ENCODE assay signal across 9 mouse cellular contexts in genomic region chr1:136782261-136782660, GRCm38 (mm10).
DNase-seq lines count a peak whose midpoint lies in the region; ATAC-seq and TF ChIP-seq lines count a peak whose summit lies in the region.
"Had no signal": no experiment of that assay in that cellular context is flagged by ENCODE, and none has a peak within 500 bp of the region (broad histone marks: within the 10 kb centered on the region; RNA-seq: fewer than 3 reads in every experiment).

No protein-coding gene starts in this region.

- intact Hi-C loops in heart, postnatal 36 days (cut with DNase I) = no loop called here

- WGBS in heart, postnatal 0 days = 19% methylated on average over 10 of the region's 10 CpGs
- 39% methylated on average over 10 of the region's 10 CpGs for WGBS in limb, embryonic 12.5 days
- WGBS in neural tube, embryonic 12.5 days = 2% methylated on average over 10 of the region's 10 CpGs

- no peaks in the 10 kb centered on the region for H3K9me3 ChIP-seq in heart, postnatal 0 days (replicated peaks; ENCODE audit: control insufficient read depth, low read length)
- H3K9me3 ChIP-seq in limb, embryonic 12.5 days = no peaks in the 10 kb centered on the region
- no peaks in the 10 kb centered on the region for H3K9me3 ChIP-seq in neural tube, embryonic 12.5 days
- H3K9me3 ChIP-seq: liver, embryonic 15.5 days had no signal

- peak overlapping the region; percentile 38 for H3K4me3 ChIP-seq in heart, postnatal 0 days (ENCODE audit: low read depth, low read length)
- no peak overlapping the region for H3K4me3 ChIP-seq in limb, embryonic 12.5 days (replicated peaks)
- H3K4me3 ChIP-seq in neural tube, embryonic 12.5 days = peak overlapping the region; percentile 29
- H3K4me3 ChIP-seq: liver, embryonic 15.5 days had no signal

- peaks cover 16% of the 10 kb centered on the region for H3K4me1 ChIP-seq in heart, postnatal 0 days (ENCODE audit: control insufficient read depth, insufficient read depth)
- peaks cover 16% of the 10 kb centered on the region for H3K4me1 ChIP-seq in limb, embryonic 12.5 days (replicated peaks)
- H3K4me1 ChIP-seq in neural tube, embryonic 12.5 days = peaks cover 21% of the 10 kb centered on the region
- H3K4me1 ChIP-seq: liver, embryonic 15.5 days had no signal

- no peaks in the 10 kb centered on the region for H3K36me3 ChIP-seq in heart, postnatal 0 days (replicated peaks; ENCODE audit: control insufficient read depth, insufficient read depth, low read length)
- H3K36me3 ChIP-seq in limb, embryonic 12.5 days = no peaks in the 10 kb centered on the region
- no peaks in the 10 kb centered on the region for H3K36me3 ChIP-seq in neural tube, embryonic 12.5 days
- H3K36me3 ChIP-seq: liver, embryonic 15.5 days had no signal

- DNase-seq in heart, adult 11 months = peak; percentile 86
- DNase-seq in heart, postnatal 36 days = no peak
- peak; percentile 17 for DNase-seq in heart, postnatal 0 days (ENCODE audit: low spot score)
- DNase-seq in cerebellum, adult 18-20 months = no peak
- no peak for DNase-seq in layer of hippocampus, adult 8-10 months (ENCODE audit: low spot score in 2 of 2)
- DNase-seq in frontal cortex, postnatal 10 days (ENCODE audit: low spot score in 2 of 2) = no peak

- TF ChIP-seq CTCF in heart, postnatal 0 days (IDR thresholded peaks at IDR 0.05; ENCODE audit: low read depth) = no peak

- H3K9ac ChIP-seq in heart, postnatal 0 days (replicated peaks; ENCODE audit: low read depth, low read length) = 0 out of 2 replicates have a peak overlapping the region, but pooled peaks have one; percentile 30
- H3K9ac ChIP-seq in limb, embryonic 12.5 days (replicated peaks) = no peak overlapping the region
- 0 out of 2 replicates have a peak overlapping the region, but pooled peaks have one; percentile 21 for H3K9ac ChIP-seq in neural tube, embryonic 12.5 days
- H3K9ac ChIP-seq: liver, embryonic 15.5 days had no signal

- H3K27ac ChIP-seq in heart, postnatal 0 days (ENCODE audit: low read depth) = peak overlapping the region; percentile 70
- peak overlapping the region; percentile 17; the same call in 1 of the 2 replicates for H3K27ac ChIP-seq in limb, embryonic 12.5 days
- no peak overlapping the region for H3K27ac ChIP-seq in neural tube, embryonic 12.5 days
- H3K27ac ChIP-seq: liver, embryonic 15.5 days had no signal

- TF ChIP-seq EP300 in heart, postnatal 0 days (IDR thresholded peaks at IDR 0.05; ENCODE audit: low read depth) = no peak

- H3K4me2 ChIP-seq in heart, postnatal 0 days (ENCODE audit: low read depth, low read length) = peak overlapping the region; percentile 54
- peak overlapping the region; percentile 44 for H3K4me2 ChIP-seq in limb, embryonic 12.5 days
- H3K4me2 ChIP-seq in neural tube, embryonic 12.5 days (replicated peaks) = peak overlapping the region; percentile 61

- no peaks in the 10 kb centered on the region for H3K27me3 ChIP-seq in heart, postnatal 0 days (ENCODE audit: control insufficient read depth, insufficient read depth, low read length)
- no peaks in the 10 kb centered on the region; the same call in 1 of the 2 replicates for H3K27me3 ChIP-seq in limb, embryonic 12.5 days
- 0 out of 2 replicates have a peak, but pooled peaks cover 4% of the 10 kb centered on the region for H3K27me3 ChIP-seq in neural tube, embryonic 12.5 days (replicated peaks)
- H3K27me3 ChIP-seq: liver, embryonic 15.5 days had no signal

- peak; percentile 53 for ATAC-seq in heart, postnatal 0 days (ENCODE audit: insufficient read depth, low read depth)
- ATAC-seq in limb, embryonic 12.5 days (ENCODE audit: insufficient number of reproducible peaks, insufficient read depth, low FRiP score, low TSS enrichment, low read depth) = no peak
- ATAC-seq in neural tube, embryonic 12.5 days (ENCODE audit: low FRiP score, low read depth) = peak; percentile 77

Comparison
In these comparisons a context has a peak if more than half of its experiments do, and no peak if none do; other contexts are left out.
1. DNase-seq: peak in heart, adult 11 months (single experiment) and heart, postnatal 0 days (single experiment); none in heart, postnatal 36 days (0 of 2), cerebellum, adult 18-20 months (0 of 2), layer of hippocampus, adult 8-10 months (0 of 2) and frontal cortex, postnatal 10 days (0 of 2).
2. Peak in every context shown above with its lines, with median percentiles within 50 percentile points of each other: H3K4me2 ChIP-seq.